Mouse (Mus musculus) megakaryocyte, embryonic 14.5 days (primary cell): Measurements from ENCODE around the gene Fam129b.

ENCODE experiments used
- FLI1 ChIP-seq: IDR thresholded peaks from 2 replicates; pipeline ENCODE4 v1.6.1; 2012; ENCODE audit warnings: low read length, inconsistent platforms, mixed read lengths
- GATA1 ChIP-seq: IDR thresholded peaks from 3 replicates; pipeline ENCODE4 v1.6.1; 2012; ENCODE audit warnings: mixed read lengths, low read length, inconsistent platforms, borderline replicate concordance

DNA sequence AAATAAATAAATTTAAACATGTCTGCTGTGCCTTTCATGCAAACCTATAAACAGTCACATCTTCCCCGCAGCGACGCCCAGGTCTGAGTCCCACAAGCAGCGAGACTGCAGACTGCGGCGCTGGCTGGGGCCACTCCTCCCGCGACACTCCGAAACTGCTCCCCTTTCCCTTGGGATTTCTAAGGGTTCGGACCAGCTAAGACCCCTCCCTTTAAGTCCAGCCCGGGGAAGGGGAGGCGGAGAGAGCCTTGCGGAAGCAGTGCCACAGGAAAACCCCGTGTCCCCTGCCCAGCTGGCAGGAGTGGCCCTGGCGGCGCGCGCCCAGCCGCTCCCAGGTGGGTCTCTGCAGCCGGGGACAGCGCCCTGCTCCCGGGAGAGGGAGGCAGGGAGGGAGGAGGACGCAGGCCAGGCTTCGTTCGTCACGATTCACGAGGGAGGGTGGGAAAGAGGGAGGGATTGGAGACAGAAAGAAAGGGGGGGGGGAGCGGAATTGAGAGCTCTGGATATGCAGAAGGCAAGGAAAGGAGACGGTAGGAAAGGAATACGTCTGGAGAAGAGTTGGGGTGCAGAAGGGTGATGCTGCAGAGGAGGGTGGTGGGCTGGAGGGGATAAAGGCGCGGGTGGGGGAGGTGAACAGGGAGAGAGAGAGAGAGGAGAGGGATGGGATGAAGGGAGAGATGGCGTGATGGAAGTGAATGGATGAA, 29.7 kb upstream of the Fam129b start:
- TF ChIP-seq FLI1 (no peak), GATA1 (no peak)
